Mouse (Mus musculus) frontal cortex, postnatal 14 days (tissue): ENCODE results near the gene Arl14.

ENCODE experiments used
- DNase-seq, 2 experiments: peaks; one replicate each; pipeline ENCODE4 v3.0.0; 2022; ENCODE audit warnings: low spot score in 2 of 2

Arl14 gene

DNA sequence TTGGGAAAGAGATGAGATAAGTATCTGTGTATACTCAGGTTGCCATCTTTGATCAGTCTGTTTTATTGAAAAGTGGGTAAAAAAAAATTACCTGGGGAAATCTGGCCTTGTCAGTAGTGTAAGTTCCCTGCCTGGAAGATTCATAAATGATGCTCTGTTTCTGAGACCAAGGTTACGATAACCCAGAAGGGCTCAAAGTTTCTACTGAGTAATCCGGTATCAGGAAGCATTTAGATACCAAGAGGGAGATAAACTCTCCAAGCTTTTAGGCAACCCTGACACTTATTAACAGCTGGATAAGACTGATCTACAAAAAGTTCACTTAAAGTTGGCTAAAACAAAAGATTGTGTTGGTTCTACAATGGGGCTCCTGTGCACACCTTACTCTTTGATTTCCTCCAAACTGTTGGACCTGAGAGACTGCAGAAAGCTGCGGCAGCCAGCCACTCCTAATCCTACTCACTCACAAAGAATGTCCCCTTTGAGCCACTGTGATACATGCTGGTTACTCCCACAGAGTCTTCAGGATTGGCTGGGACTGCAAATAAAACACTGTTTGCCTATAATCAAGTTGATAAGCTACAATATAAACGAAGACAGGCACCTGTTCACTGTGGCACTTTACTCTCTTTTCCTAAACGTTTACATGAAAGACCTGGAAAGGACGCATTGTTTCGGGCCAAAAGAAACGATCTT lies at the start of gene Arl14:
Gene Arl14 (plus strand): TSS at position 614 of the 696 bp plus-strand sequence.
- no peak for DNase-seq

DNA sequence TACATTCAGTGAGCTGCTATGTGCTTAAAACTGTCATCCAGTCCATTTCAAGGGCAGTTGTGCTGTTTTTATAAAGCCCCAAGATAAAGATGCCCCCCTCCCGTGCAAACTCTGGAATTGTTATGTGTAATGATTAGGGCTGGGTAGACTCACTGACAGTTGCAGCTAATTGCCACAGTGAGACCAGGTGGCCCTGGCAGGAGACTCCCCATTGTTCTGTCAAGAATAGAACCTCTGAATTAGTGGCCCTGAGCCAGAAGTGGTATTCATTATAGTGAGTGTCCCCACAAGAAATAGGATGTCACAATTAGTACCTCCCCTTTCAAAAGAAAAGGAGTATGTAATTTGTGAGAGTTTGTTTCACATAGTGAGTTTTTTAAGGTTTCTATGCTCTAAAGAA lies 47.0 kb upstream of the Arl14 start:
- no peak for DNase-seq

DNA sequence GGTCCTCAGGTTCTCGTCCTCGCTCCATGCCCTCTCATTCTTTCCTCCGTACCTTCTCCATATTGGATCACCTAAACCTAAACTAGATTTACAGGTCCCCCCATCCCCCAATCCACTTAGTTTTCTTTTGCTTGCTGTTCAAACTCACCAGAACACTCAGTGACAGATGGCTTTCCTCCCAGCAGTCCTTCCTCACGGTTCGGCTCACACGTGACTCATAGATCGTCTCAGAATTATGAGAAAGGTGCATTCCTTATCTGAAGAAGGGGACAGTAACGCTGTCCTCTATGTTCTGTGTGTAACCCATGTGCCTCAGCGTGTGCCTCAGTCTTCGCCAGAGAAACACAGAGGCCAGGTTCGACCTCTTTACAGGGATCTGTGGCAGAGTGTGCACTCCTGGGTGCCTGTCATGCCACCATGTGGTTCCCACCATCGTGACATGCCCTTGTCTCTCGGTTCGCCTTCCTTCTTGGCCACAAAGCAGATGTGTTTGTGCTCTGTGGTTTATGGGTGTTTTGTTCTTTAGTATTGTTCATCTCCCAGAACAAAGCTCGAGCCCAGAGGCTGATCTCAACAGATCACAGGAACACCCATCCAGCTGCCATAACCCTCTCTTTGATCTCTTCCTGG lies 44.9 kb upstream of the Arl14 start:
- no peak for DNase-seq

DNA sequence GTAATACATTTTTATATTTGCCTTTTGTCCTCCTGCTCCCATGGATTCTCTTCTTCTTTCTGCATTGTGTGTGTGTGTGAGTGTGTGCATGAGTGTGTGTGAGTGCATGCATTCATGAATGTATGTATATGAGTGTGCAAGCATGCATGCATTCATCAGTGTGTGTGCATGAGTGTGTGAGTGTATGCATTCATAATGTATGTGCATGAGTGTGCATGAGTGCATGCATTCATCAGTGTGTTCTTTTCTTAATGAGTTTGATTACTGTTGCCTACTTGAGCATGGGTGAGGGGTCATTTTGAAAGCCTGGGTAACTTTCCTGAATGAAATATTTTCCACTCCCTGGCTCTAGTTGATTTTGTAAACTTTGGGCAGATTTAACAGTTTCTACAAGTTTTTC lies 44.3 kb upstream of the Arl14 start:
- no peak for DNase-seq

DNA sequence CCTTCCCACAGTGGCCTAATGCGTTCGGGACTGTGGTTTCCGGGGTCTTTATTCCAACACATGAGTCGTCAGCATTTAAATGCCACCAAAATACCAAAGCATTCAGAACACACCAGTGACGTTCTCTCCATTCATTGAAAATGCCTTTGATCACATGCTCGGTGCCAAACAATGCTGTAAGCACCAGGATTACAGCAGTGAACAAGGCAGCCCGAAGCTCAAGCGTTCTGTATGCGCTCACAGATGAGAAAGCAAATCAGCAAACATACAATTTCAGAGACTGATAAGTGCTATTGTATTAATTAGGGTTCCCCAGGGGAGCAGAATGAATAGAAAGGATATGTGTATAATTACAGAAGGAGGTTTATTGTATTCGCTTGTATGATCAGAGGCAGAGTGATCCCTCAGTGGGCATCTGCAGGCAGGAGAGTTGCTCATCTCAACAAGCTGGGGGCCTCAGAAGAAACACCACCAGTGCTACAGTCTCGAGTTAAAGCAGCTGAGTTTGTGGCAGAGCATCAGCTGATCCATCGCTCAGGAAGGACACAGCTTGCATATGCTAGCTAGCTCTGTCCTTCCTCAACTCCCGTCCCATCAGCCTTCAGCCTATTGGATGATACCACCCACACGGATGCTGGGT lies 43.7 kb upstream of the Arl14 start:
- DNase-seq, result no peak

DNA sequence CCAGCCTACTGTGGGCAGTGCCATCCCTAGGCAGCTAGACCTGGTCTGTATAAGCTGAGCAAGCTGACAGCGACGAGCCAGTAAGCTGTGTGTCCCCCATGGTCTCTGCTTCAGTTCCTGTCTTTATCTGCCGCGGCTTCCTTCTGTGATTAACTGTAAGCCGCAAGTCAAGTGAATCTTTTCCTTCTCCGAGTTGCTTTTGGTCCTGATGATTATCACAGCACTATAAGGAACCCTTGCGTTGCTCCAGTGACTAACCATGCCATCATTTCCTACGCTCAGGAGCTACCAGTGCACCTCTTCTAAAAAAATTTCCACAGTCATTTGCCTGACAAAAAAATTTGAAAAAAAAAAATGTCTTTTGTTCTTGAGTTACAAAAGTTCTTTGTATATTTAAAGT lies 40.7 kb upstream of the Arl14 start:
- DNase-seq, result no peak

DNA sequence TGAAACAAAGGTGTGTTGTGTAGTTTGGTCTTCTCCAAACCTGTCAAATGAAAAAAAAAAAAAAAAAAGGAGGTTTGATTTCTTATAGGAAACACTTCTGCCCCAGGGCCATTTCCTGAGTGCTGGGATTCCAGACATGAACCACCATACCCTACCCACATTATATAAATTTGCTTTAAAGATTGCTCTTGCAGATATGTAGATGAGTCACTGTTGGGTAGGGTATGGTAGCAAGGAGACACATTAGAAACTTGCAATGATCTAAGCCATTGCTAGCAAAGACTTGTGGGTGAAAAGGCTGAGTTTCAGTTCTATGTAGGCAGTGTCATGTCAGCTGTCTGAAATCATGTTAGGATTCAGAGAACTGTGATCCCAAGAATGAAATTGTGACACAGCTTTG lies 40.0 kb upstream of the Arl14 start:
- no peak for DNase-seq

DNA sequence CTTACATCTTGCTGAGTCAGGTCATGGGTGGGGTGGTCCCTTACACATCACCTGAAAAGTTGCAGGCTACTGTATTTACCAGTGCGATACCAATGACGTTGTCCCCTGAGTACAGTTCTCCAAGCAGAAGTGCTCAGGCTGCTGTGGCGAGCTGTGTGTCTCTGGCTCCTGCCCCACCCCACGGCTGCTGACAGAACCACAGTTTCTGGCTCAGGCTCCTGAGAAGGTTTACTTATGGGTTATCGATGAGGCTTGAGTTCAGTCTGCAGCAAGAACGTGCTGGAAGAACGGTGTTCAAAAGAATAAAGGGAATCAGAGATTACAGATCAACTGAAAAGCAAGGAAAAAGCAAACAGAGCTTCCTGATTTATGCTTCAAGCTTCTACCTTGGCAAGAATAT lies 37.0 kb upstream of the Arl14 start:
- no peak for DNase-seq

DNA sequence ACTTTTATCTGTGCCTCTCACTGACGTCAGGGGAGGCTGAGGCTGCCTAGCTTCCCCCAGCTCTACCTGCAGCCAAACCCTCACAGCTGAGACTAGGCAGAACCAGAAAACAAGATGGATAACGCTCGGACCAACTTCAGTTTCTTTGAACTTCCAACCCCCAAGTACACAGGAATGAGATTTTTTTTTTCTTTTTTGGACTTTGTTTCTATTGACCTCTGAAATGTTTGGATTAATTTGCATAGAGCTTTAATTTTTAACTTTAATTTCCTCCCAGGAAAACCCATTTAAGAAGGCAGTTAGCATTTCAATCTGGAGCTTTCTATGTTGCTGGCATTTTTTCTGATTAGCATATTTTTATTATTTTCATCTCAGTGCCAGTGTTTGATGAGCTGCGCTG lies 36.2 kb upstream of the Arl14 start:
- DNase-seq, result no peak

DNA sequence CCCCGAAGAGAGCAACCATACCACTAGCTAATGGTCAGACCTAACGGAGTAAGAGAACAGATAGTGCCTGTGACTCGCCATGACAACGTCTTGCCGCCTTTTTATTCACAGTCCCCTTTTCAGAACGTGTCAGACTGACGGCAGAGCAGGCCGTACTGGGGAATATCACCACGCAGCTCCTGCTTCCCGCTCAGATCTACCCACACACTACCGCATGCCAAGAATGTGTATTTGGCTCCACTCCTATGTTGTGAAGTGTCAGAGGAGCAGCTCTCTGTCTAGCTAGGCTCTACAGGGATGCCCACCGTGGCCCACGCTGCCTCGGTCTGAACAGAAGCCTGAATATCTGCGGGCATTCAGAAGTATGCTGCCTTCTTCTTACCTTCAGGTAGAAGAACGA lies 35.6 kb upstream of the Arl14 start:
- DNase-seq, result peak; percentile 8 to 15

DNA sequence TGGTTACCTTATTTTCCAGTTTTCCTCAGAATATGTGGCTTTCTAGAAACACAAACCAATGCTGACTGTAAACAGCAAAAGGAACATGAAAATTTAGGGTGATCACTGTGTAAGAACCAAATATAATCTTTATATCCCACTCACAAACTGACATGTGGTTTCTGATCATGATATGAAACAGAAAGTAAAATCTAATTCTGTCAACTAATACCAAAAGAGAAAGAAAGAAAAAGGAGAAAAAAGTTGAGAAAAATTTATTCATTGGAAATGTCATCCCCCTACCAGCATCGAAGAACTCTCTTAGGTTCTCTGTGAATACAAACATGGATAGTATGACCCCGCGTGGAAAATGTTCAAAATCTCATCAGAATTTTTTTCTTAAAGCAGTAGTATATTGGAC lies 29.2 kb upstream of the Arl14 start:
- no peak for DNase-seq

DNA sequence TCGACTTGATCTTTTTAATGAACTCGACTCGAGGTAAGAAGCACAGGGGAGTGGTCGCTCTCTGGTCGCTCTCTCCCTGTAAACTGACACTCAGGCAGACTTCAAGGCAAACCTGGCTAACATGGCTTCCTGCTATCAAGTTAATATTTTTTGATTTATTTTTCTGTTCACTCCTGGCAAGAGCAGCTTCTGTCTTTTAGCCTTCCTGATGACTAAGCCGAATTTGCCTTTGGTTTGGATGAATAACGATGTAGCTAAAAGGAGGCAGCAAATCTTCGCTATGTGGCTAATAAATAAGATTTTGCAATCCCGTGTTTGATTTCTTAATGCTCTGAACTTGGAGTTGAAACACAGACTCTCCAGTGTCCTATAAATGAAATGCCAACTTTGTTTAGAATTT lies 27.7 kb upstream of the Arl14 start:
- DNase-seq, result no peak

DNA sequence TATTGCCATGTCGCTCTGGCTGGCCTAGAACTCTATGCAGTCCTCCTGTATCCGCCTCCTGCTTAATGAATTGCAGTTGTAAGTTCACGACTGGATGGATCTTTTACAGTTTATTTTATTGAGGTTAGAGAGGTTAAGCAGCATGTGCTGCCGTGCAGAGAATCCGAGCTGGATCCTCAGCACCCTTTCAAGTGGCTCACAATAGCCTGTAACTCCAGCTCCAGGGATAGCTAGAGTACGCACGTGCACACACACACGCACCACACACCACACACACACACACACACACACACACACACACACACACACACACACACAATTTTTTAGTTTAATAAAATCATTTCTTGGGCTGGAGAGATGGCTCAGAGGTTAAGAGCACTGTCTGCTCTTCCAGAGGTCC lies 27.0 kb upstream of the Arl14 start:
- DNase-seq, result no peak

DNA sequence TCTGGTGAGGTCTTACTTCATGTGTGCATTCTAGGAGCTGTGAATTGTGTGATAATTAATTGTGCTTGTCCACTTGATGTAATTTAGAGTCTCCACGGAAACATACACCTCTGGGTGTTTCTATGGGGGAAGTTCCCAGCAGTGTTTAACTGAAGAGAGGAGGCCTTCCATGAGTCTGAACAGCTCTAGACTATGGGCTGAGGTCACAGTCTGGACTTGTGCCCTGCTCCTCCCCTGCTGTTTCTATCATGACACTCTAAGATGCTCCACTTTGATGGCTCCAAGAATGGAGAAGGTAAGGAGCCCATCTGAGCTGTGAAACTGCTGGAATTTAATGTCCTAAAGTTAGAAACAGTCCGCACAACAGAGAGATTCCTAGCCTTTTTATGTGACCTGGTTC lies 24.1 kb upstream of the Arl14 start:
- no peak for DNase-seq

DNA sequence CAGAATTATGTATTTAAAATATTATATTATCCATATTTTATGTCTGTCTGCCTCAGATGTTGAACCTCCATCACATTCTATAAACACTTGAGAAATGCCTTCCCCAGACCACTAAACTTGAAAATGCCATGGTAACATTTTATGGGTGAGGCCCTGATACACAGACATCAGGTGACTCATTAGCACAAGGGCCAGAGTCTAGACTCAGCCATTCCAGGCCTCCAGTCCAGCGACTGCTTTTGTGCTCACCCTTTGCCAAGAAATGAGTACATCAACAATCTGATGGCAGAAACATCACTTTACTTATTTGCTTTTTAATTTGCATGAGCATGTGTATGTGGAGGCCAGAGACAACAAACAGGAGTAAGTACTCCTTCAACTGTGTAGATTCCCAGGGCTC lies 22.0 kb upstream of the Arl14 start:
- DNase-seq, result no peak

DNA sequence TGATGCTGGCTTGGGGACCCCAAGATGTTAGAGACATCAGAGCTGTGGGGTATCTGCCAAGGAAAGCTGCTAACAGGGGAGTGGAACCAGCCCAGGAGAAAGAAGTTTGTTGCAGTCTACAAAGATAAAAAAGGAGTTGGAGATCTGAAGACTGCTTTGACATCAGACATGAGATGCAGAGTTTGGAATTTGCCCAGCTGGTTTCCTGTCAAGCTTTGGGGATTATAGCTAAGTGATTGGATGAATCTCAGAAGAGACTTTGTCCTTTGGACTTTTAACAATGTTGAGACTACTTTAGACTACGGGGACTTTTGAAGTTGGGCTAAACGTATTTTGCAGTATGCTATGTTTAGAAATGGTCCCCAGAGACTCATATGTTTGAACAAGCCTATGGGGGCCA lies 21.0 kb upstream of the Arl14 start:
- DNase-seq, result no peak

DNA sequence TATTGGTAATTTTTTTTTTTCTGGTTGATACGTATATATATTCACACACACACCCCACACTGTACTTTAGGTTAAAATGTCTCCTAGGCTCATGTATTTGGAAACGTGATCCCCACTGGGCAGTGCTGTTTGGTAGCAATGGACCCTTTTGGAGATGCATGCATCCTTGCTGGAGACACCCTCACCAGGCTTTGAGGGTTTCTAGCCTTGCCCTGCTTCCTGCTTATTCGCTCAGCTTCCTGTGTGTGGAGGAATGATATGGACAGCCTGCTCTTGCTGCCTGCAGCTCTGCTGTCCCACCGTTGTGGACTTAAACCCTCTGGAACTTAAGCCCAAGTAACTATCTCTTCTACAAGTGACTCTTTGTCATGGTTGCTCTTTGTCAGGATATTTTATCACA lies 19.3 kb upstream of the Arl14 start:
- DNase-seq, result no peak

DNA sequence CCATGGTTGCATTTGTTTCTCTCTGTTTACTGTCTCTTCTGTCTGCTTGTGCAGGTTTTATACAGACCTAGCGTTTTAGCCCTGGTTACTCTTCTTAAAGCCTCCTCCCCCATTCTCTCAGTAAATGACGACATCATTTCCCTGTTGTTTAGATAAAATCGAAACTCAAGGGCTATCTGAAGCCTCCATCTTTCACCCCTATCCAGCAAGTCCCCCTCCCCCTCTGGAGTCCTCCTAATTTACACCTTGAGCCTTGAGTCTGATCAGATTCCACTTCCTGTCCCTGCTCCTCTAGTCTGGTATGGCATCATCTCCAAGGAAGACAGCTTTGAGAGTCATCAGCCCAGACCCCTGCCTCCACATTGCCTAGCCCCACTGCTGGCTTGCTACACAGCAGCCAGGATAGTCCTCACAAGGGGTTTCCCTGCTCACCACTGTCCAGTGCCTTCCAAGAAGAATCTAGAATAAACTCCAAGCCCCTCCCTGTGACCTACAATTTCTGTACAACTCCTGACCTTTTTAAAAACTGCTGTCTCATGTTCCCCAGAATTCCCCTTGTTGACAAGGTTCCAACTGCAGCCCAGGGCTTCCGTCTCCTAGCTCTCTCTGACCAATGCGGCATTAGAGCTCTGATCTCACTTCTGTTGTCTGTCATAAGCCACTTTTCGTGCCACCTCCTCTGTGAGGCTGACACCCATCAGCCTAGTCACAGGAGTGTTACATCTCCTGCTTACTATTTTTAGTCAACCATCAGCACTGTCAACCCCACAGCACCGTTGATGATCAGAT lies 16.8 kb upstream of the Arl14 start:
- DNase-seq, result no peak

DNA sequence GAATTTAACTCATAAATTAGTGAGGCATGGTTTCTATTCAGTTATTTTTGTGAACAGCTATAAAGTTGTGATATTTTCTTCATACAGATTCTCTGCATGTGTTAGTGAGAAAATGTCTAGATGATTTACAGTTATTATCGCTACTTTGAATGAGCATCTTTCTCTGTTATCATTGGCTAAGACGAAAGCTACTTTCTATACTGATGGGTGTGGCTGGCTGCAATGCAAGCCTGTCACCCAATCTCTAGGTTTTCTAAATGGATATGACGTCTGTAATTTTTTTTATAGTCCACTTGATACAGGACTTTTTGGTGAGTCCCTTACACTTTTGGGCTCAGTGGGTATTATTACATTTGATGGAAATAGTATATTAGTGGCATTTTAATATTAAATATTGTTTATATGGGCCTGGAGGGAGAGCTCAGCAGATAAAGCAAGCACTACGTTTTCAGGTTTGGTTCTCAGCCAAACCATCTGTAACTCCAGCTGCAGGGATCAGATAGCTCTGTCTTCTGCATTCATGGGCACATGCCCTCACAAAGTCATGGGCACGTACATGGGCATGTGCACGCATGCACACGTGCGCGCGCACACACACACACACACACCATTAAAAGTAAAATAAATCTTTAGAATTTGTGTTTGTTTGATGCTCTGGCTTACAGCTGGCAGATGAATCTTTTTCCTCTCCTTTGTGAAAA lies 15.9 kb upstream of the Arl14 start:
- DNase-seq, result no peak

DNA sequence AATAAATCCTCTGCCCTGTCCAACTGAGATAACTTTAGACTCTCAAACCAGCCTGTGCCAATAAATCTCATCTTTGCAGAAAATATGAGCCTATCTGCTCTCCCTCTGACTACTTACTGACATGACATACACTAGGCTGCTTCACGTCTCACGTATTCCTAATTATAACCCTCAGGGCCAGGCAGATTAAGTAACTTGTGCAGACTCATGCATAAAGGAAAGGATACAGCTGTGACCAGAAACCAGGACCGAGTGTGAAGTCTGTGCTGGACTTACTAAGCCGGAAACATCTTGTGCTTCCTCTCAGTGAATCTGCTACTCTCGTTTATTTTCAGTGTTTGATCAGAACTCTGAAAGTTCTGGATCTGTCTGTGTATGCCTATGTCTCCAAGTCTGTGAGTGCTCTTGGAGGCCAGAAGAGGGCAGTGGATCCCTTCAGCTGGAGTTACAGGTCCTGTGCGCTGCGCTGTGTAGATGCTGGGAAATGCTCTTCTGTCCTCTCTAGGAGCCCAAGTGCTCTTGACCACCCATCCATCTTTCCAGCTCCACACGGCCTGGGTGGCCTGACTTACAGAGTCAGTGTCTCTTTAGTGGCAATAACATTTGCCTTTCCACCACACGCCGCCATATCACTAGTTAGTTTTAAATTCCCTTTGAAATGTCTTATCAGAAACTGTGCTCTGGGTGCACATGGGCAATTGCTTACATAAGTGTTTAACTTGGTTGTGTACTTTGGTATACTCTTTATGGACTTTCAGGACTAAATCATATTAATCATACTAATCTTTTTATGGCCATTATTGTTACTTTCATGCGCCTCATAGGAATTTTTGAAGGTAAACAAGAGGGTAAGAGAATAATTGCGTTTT lies 13.5 kb upstream of the Arl14 start:
- no peak for DNase-seq

DNA sequence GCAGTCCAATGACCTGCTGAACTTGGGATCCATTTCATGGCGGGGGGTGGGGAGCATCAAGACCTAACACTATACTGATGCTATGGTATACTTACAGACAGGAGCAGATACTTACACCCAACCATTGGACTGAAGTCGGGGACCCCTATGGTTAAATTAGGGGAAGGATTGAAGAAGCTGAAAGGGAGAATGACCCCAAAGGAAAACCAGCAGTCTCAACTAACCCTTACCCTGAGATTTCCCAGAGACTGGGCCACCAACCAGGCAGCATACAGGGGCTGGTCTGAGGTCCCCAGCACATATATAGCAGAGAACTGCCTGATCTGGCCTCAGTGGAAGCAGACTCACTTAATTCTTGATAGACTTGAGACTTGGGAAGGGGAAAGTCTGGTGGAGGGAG lies 10.0 kb upstream of the Arl14 start:
- DNase-seq, result no peak
